Mouse (Mus musculus) heart, embryonic 11.5 days (tissue): ENCODE results near the gene Gm4131. TPM values are rescaled to one million over a fixed set of nuclear protein-coding genes. Genes with fewer than 3 reads are reported as not detected.

Experiments used
- ATAC-seq: fragments of 200-750 bp; cut with Nextera tagmentation; replicated peaks from 2 replicates; pipeline ENCODE4 v1.8.0; 2017; ENCODE audit warnings: moderate library complexity; ENCODE audit not compliant: insufficient number of reproducible peaks, low FRiP score, low TSS enrichment
- H3K27ac ChIP-seq: fragments of 300-500 bp; sonication (generic); 2 replicates; pipeline ENCODE4 v1.5.1; 2014; ENCODE audit warnings: mild to moderate bottlenecking, low read depth, low read length
- H3K27me3 ChIP-seq: fragments of 300-500 bp; sonication (generic); 2 replicates; pipeline ENCODE4 v1.6.1; 2014; ENCODE audit warnings: mild to moderate bottlenecking, low read length, mixed read lengths; ENCODE audit not compliant: control insufficient read depth, insufficient read depth
- H3K36me3 ChIP-seq: fragments of 300-500 bp; sonication (generic); 2 replicates; pipeline ENCODE4 v1.6.1; 2014; ENCODE audit warnings: mild to moderate bottlenecking, low read length, moderate library complexity, mixed read lengths; ENCODE audit not compliant: control insufficient read depth, insufficient read depth
- H3K4me1 ChIP-seq: fragments of 300-500 bp; sonication (generic); 2 replicates; pipeline ENCODE4 v1.6.1; 2014; ENCODE audit warnings: low read length; ENCODE audit not compliant: control insufficient read depth, insufficient read depth
- H3K4me2 ChIP-seq: fragments of 300-500 bp; sonication (generic); 2 replicates; pipeline ENCODE4 v1.6.1; 2014; ENCODE audit warnings: mild to moderate bottlenecking, moderate library complexity
- H3K4me3 ChIP-seq: fragments of 300-500 bp; sonication (generic); 2 replicates; pipeline ENCODE4 v1.5.1; 2014; ENCODE audit warnings: low read depth, low read length
- H3K9ac ChIP-seq: fragments of 300-500 bp; sonication (generic); 2 replicates; pipeline ENCODE4 v1.6.1; 2014; ENCODE audit warnings: mild to moderate bottlenecking, low read depth, low read length, moderate library complexity
- H3K9me3 ChIP-seq: fragments of 300-500 bp; sonication (generic); replicated peaks from 2 replicates; pipeline ENCODE4 v1.6.1; 2016; ENCODE audit warnings: low read length; ENCODE audit not compliant: control insufficient read depth
- WGBS: fragments of 180-500 bp; shearing (Covaris S2); extraction: QIAGEN DNeasy Blood & Tissue Kit; methylation state at CpG from one replicate; pipeline ENCODE4 v1.1.7; 2014; ENCODE audit not compliant: insufficient replicate concordance; 5-methylcytosine and 5-hydroxymethylcytosine counted together
- polyA plus RNA-seq: library from polyadenylated mRNA; unstranded; fragments of >200 nt; fragmentation: Nextera tagmentation; extraction: Ambion mirVana; gene quantifications from 2 replicates; pipeline ENCODE4 v1.2.1, GENCODE M21; 2014

Gm4131 gene
- polyA plus RNA-seq, 1 experiment from 2014 or later = not detected

- 68% methylated on average over 11 of the region's 11 CpGs for WGBS
These were observed 113.4 kb downstream of the Gm4131 start for GRCm38 (mm10) chr14:62453276-62453675.

DNA sequence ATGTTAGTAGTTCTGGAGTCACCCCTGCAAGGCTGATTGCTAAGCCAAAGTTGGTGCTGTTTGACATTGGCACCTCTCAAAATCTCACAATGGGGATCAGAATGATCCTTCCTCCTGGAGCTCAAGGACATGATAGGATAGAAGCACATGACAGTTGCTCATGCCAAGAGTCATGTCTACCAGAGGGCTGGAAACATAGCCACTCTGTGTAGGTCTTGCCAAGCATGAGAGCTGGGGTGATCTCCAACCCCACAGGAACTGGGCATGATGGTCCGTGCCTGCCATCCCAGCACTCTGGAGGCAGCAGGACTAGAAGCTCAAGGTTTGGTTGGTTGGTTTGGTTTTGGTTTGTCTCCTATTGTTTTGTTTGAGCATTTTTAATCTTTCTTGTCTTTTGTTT is 116.0 kb downstream of the Gm4131 start:
- Histone ChIP-seq H3K4me2 (no peak overlapping the region), H3K36me3 (no peaks in the 10 kb centered on the region), H3K9me3 (no peaks in the 10 kb centered on the region), H3K27me3 (no peaks in the 10 kb centered on the region), H3K4me3 (no peak overlapping the region), H3K9ac (no peak overlapping the region), H3K27ac (no peak overlapping the region), H3K4me1 (no peaks in the 10 kb centered on the region)
- no peak for ATAC-seq
- 79% methylated on average over 1 of the region's 1 CpGs for WGBS

More at GRCm38 (mm10) chr14:62453276-62453675, 113.4 kb downstream of the Gm4131 start:
- ATAC-seq = no peak
- H3K4me2 ChIP-seq = no peak overlapping the region
- H3K27me3 ChIP-seq = no peaks in the 10 kb centered on the region
- H3K9ac ChIP-seq = no peak overlapping the region
- no peaks in the 10 kb centered on the region for H3K4me1 ChIP-seq
- no peak overlapping the region for H3K4me3 ChIP-seq
- no peaks in the 10 kb centered on the region for H3K9me3 ChIP-seq
- no peaks in the 10 kb centered on the region for H3K36me3 ChIP-seq
- H3K27ac ChIP-seq = no peak overlapping the region

DNA sequence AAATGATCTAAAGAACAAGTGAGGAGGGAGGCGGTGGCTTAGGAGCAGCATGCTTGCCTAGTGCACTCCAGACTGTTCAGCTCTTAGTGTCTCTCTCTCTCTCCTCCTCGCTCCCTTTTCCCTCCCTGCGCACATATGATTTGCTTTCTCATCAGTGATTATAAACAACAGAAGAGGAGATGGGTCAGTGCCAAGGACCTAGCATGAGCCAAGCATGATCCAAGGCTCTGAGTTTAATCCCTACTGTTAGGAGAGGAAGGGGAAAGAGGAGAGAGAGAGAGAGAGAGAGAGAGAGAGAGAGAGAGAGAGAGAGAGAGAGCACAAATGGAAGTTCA is 119.5 kb downstream of the Gm4131 start:
- ATAC-seq = no peak
- H3K4me1 ChIP-seq = no peaks in the 10 kb centered on the region
- H3K27me3 ChIP-seq = no peaks in the 10 kb centered on the region
- H3K4me2 ChIP-seq = no peak overlapping the region
- H3K9ac ChIP-seq = no peak overlapping the region
- no peak overlapping the region for H3K4me3 ChIP-seq
- no peaks in the 10 kb centered on the region for H3K36me3 ChIP-seq
- WGBS = 76% methylated on average over 3 of the region's 3 CpGs
- H3K27ac ChIP-seq = no peak overlapping the region
- H3K9me3 ChIP-seq = no peaks in the 10 kb centered on the region

- no peaks in the 10 kb centered on the region for H3K9me3 ChIP-seq
- WGBS = 69% methylated on average over 7 of the region's 7 CpGs
- H3K9ac ChIP-seq = no peak overlapping the region
- no peak for ATAC-seq
- H3K4me1 ChIP-seq = no peaks in the 10 kb centered on the region
- H3K4me2 ChIP-seq = no peak overlapping the region
- H3K36me3 ChIP-seq = no peaks in the 10 kb centered on the region
- H3K4me3 ChIP-seq = no peak overlapping the region
- H3K27ac ChIP-seq = no peak overlapping the region
- no peaks in the 10 kb centered on the region for H3K27me3 ChIP-seq
These were observed 120.1 kb downstream of the Gm4131 start for GRCm38 (mm10) chr14:62446385-62447213.

DNA sequence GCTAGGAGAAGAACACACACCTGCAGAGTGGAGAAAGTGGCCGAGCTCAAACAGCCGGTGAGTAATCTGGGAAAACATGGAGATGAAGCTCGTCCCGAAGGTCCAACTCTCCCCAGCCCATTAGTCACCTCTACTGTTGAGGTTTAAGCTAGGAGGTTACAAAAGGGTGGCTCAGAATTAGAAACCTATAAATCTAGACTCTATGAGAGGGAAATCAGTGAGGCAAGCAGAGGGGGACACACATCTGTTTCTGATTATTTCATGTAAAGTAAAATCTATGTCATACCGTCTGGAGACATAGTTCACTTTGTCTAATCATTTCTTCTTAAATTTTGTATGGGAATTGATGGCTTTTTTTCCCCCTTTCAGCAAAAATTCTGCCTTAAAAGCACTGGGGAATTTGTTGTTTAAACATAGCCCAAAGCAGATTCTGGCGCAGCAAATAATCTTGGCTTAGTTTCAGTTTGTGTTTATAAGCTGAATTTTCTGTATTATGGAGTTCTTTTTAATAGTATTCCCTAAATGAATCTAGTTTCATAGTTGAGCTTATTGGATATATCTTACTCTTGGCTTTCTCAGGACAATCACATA is 122.8 kb downstream of the Gm4131 start:
- Histone ChIP-seq H3K4me1 (no peaks in the 10 kb centered on the region), H3K4me2 (no peak overlapping the region), H3K4me3 (no peak overlapping the region), H3K27ac (no peak overlapping the region), H3K36me3 (no peaks in the 10 kb centered on the region), H3K27me3 (no peaks in the 10 kb centered on the region), H3K9ac (no peak overlapping the region), H3K9me3 (no peaks in the 10 kb centered on the region)
- no peak for ATAC-seq
- WGBS = 73% methylated on average over 6 of the region's 6 CpGs

DNA sequence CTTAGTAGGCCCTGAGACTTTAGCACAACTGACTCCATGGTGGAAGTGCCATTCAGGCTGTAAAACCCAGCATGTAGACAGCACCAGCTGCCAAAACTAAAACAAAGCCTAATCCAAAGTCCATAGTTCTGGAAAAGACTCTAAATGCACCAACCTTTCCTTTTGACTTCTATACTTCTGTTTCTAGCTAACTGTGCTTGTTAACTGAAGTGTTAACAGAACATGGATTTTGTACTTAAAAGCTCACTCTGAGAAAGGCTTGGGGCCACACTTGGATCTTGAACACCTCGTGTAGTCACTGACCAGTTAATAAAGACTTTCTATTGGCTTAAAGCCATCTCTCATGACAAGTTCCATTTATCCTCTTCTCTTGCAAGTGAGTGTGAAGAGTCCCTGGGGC is 123.8 kb downstream of the Gm4131 start:
- WGBS = 67% methylated on average over 1 of the region's 1 CpGs
- no peak overlapping the region for H3K9ac ChIP-seq
- no peaks in the 10 kb centered on the region for H3K36me3 ChIP-seq

GRCm38 (mm10) chr14:62440036-62440435 is 126.7 kb downstream of the Gm4131 start:
- H3K36me3 ChIP-seq = no peaks in the 10 kb centered on the region
- no peaks in the 10 kb centered on the region for H3K4me1 ChIP-seq
- no peaks in the 10 kb centered on the region for H3K27me3 ChIP-seq
- no peak overlapping the region for H3K27ac ChIP-seq
- ATAC-seq = no peak
- no peaks in the 10 kb centered on the region for H3K9me3 ChIP-seq
- no peak overlapping the region for H3K4me3 ChIP-seq
- no peak overlapping the region for H3K4me2 ChIP-seq
- H3K9ac ChIP-seq = no peak overlapping the region

More for the DNA sequence above, 123.8 kb downstream of the Gm4131 start:
- no peak overlapping the region for H3K4me2 ChIP-seq
- no peak overlapping the region for H3K4me3 ChIP-seq
- no peaks in the 10 kb centered on the region for H3K4me1 ChIP-seq
- no peak for ATAC-seq
- H3K27ac ChIP-seq = no peak overlapping the region
- no peaks in the 10 kb centered on the region for H3K27me3 ChIP-seq
- H3K9me3 ChIP-seq = no peaks in the 10 kb centered on the region

GRCm38 (mm10) chr14:62438236-62438635 is 128.5 kb downstream of the Gm4131 start:
- Histone ChIP-seq H3K9ac (no peak overlapping the region), H3K4me2 (no peak overlapping the region), H3K9me3 (no peaks in the 10 kb centered on the region), H3K36me3 (no peaks in the 10 kb centered on the region), H3K4me1 (no peaks in the 10 kb centered on the region), H3K4me3 (no peak overlapping the region), H3K27ac (no peak overlapping the region), H3K27me3 (no peaks in the 10 kb centered on the region)
- ATAC-seq = no peak
- 77% methylated on average over 4 of the region's 4 CpGs for WGBS

GRCm38 (mm10) chr14:62437806-62438205 is 128.9 kb downstream of the Gm4131 start:
- Histone ChIP-seq H3K9me3 (no peaks in the 10 kb centered on the region), H3K4me2 (no peak overlapping the region), H3K27me3 (no peaks in the 10 kb centered on the region), H3K9ac (no peak overlapping the region), H3K4me3 (no peak overlapping the region), H3K4me1 (no peaks in the 10 kb centered on the region), H3K27ac (no peak overlapping the region), H3K36me3 (no peaks in the 10 kb centered on the region)
- no peak for ATAC-seq
- 86% methylated on average over 2 of the region's 2 CpGs for WGBS
